Mouse (Mus musculus) neural tube, embryonic 14.5 days (tissue): ENCODE measurements at regions not wholly inside any gene's neighbourhood (a gene's known extent, or its start where the extent isn't known, plus 50 kb on each side); places are given as distances from the start of the nearest gene placed in this dataset.

ENCODE experiments used
- ATAC-seq: fragments of 200-750 bp; cut with Nextera tagmentation; 2 replicates; pipeline ENCODE4 v1.8.0; 2017; ENCODE audit warnings: low read depth, mild to moderate bottlenecking, moderate TSS enrichment, moderate library complexity
- H3K27ac ChIP-seq: fragments of 300-500 bp; sonication (generic); 2 replicates; pipeline ENCODE4 v1.5.1; 2014; ENCODE audit warnings: low read depth, mild to moderate bottlenecking, control low read depth, low read length, moderate library complexity, mixed read lengths
- H3K27me3 ChIP-seq: fragments of 300-500 bp; sonication (generic); 2 replicates; pipeline ENCODE4 v1.6.1; 2014; ENCODE audit warnings: low read length; ENCODE audit not compliant: control insufficient read depth, insufficient read depth
- H3K36me3 ChIP-seq: fragments of 300-500 bp; sonication (generic); 2 replicates; pipeline ENCODE4 v1.6.1; 2014; ENCODE audit warnings: low read length, mixed read lengths; ENCODE audit not compliant: control insufficient read depth, insufficient read depth
- H3K4me1 ChIP-seq: fragments of 300-500 bp; sonication (generic); 2 replicates; pipeline ENCODE4 v1.6.1; 2014; ENCODE audit warnings: low read length; ENCODE audit not compliant: control insufficient read depth, insufficient read depth
- H3K4me2 ChIP-seq: fragments of 300-500 bp; sonication (generic); 2 replicates; pipeline ENCODE4 v1.6.1; 2014; ENCODE audit warnings: mild to moderate bottlenecking, low read depth, low read length, control low read depth
- H3K4me3 ChIP-seq: fragments of 300-500 bp; sonication (generic); 2 replicates; pipeline ENCODE4 v1.5.1; 2014; ENCODE audit warnings: low read depth, low read length, control low read depth, mixed read lengths
- H3K9ac ChIP-seq: fragments of 300-500 bp; sonication (generic); replicated peaks from 2 replicates; pipeline ENCODE4 v1.6.1; 2014; ENCODE audit warnings: low read depth, mild to moderate bottlenecking, control low read depth, low read length, mixed read lengths
- H3K9me3 ChIP-seq: fragments of 300-500 bp; sonication (generic); 2 replicates; pipeline ENCODE4 v1.6.1; 2016; ENCODE audit warnings: low read length; ENCODE audit not compliant: control insufficient read depth
- WGBS: fragments of 180-500 bp; shearing (Covaris S2); extraction: QIAGEN DNeasy Blood & Tissue Kit; methylation state at CpG from one replicate; pipeline ENCODE4 v1.1.7; 2014; 5-methylcytosine and 5-hydroxymethylcytosine counted together

GRCm38 (mm10) chr17:84030699-84031098, 157.0 kb downstream of the Zfp36l2 start:
- Histone ChIP-seq H3K4me3 (no peak overlapping the region), H3K27ac (no peak overlapping the region), H3K9ac (no peak overlapping the region), H3K4me1 (0 out of 2 replicates have a peak, but pooled peaks cover 4% of the 10 kb centered on the region), H3K27me3 (no peaks in the 10 kb centered on the region), H3K9me3 (no peaks in the 10 kb centered on the region), H3K4me2 (no peak overlapping the region), H3K36me3 (no peaks in the 10 kb centered on the region)
- no peak for ATAC-seq
- 88% methylated on average over 5 of the region's 5 CpGs for WGBS

- no peaks in the 10 kb centered on the region for H3K9me3 ChIP-seq
- ATAC-seq: peak; percentile 89
- no peak overlapping the region for H3K9ac ChIP-seq
- no peaks in the 10 kb centered on the region for H3K36me3 ChIP-seq
- no peak overlapping the region for H3K4me3 ChIP-seq
- H3K4me1 ChIP-seq: 0 out of 2 replicates have a peak, but pooled peaks cover 4% of the 10 kb centered on the region
- no peaks in the 10 kb centered on the region for H3K27me3 ChIP-seq
- no peak overlapping the region for H3K27ac ChIP-seq
- 25% methylated on average over 27 of the region's 27 CpGs for WGBS
- H3K4me2 ChIP-seq: peak overlapping the region; percentile 19; the same call in 1 of the 2 replicates
These were observed 159.4 kb downstream of the Zfp36l2 start for GRCm38 (mm10) chr17:84028157-84028970.

- 39% methylated on average over 9 of the region's 9 CpGs for WGBS
- Histone ChIP-seq H3K9me3 (no peaks in the 10 kb centered on the region), H3K4me3 (no peak overlapping the region), H3K36me3 (no peaks in the 10 kb centered on the region), H3K27ac (no peak overlapping the region), H3K4me2 (no peak overlapping the region), H3K27me3 (no peaks in the 10 kb centered on the region), H3K4me1 (0 out of 2 replicates have a peak, but pooled peaks cover 4% of the 10 kb centered on the region), H3K9ac (no peak overlapping the region)
- ATAC-seq: no peak
These were observed 160.5 kb downstream of the Zfp36l2 start for GRCm38 (mm10) chr17:84027275-84027674.

GRCm38 (mm10) chr17:84026110-84026509, 161.6 kb downstream of the Zfp36l2 start:
- ATAC-seq: no peak
- no peaks in the 10 kb centered on the region for H3K9me3 ChIP-seq
- no peak overlapping the region for H3K4me3 ChIP-seq
- WGBS: 37% methylated on average over 9 of the region's 9 CpGs
- H3K27me3 ChIP-seq: no peaks in the 10 kb centered on the region
- H3K36me3 ChIP-seq: no peaks in the 10 kb centered on the region
- H3K27ac ChIP-seq: no peak overlapping the region
- H3K9ac ChIP-seq: no peak overlapping the region
- no peak overlapping the region for H3K4me2 ChIP-seq
- 0 out of 2 replicates have a peak, but pooled peaks cover 4% of the 10 kb centered on the region for H3K4me1 ChIP-seq

GRCm38 (mm10) chr17:84022358-84022757, 165.4 kb downstream of the Zfp36l2 start:
- no peaks in the 10 kb centered on the region for H3K27me3 ChIP-seq
- ATAC-seq: no peak
- 84% methylated on average over 7 of the region's 7 CpGs for WGBS

GRCm38 (mm10) chr17:84018817-84019216, 168.9 kb downstream of the Zfp36l2 start:
- Histone ChIP-seq H3K36me3 (no peaks in the 10 kb centered on the region), H3K27me3 (no peaks in the 10 kb centered on the region), H3K4me3 (no peak overlapping the region), H3K4me2 (no peak overlapping the region), H3K9me3 (no peaks in the 10 kb centered on the region), H3K9ac (no peak overlapping the region), H3K27ac (no peak overlapping the region), H3K4me1 (no peaks in the 10 kb centered on the region)
- no peak for ATAC-seq
- 80% methylated on average over 1 of the region's 1 CpGs for WGBS

More at GRCm38 (mm10) chr17:84022358-84022757, 165.4 kb downstream of the Zfp36l2 start:
- Histone ChIP-seq H3K27ac (no peak overlapping the region), H3K36me3 (no peaks in the 10 kb centered on the region), H3K4me3 (no peak overlapping the region), H3K4me2 (no peak overlapping the region), H3K4me1 (no peaks in the 10 kb centered on the region), H3K9ac (no peak overlapping the region), H3K9me3 (no peaks in the 10 kb centered on the region)

- Histone ChIP-seq H3K9me3 (no peaks in the 10 kb centered on the region), H3K9ac (no peak overlapping the region), H3K27me3 (no peaks in the 10 kb centered on the region), H3K36me3 (no peaks in the 10 kb centered on the region), H3K4me2 (no peak overlapping the region), H3K4me1 (no peaks in the 10 kb centered on the region), H3K4me3 (no peak overlapping the region), H3K27ac (no peak overlapping the region)
- WGBS: 82% methylated on average over 4 of the region's 4 CpGs
- ATAC-seq: no peak
These were observed 169.9 kb downstream of the Zfp36l2 start for GRCm38 (mm10) chr17:84017891-84018290.

- 91% methylated on average over 12 of the region's 12 CpGs for WGBS
- H3K9me3 ChIP-seq: no peaks in the 10 kb centered on the region
- H3K27ac ChIP-seq: no peak overlapping the region
- no peaks in the 10 kb centered on the region for H3K4me1 ChIP-seq
- ATAC-seq: no peak
- no peak overlapping the region for H3K4me2 ChIP-seq
- H3K36me3 ChIP-seq: no peaks in the 10 kb centered on the region
- H3K4me3 ChIP-seq: no peak overlapping the region
- no peaks in the 10 kb centered on the region for H3K27me3 ChIP-seq
- no peak overlapping the region for H3K9ac ChIP-seq
These were observed 166.7 kb upstream of the Haao start for GRCm38 (mm10) chr17:84014287-84015039.

GRCm38 (mm10) chr17:84010492-84011060, 162.8 kb upstream of the Haao start:
- no peaks in the 10 kb centered on the region for H3K4me1 ChIP-seq
- no peaks in the 10 kb centered on the region for H3K9me3 ChIP-seq
- H3K36me3 ChIP-seq: no peaks in the 10 kb centered on the region
- no peak for ATAC-seq
- no peaks in the 10 kb centered on the region for H3K27me3 ChIP-seq
- no peak overlapping the region for H3K4me3 ChIP-seq
- 82% methylated on average over 3 of the region's 3 CpGs for WGBS
- no peak overlapping the region for H3K27ac ChIP-seq
- H3K9ac ChIP-seq: no peak overlapping the region
- no peak overlapping the region for H3K4me2 ChIP-seq
